Mouse (Mus musculus) gastrocnemius, postnatal 14 days (tissue): Measurements from ENCODE around the gene Tchp. TPM values are rescaled to one million over a fixed set of nuclear protein-coding genes. Genes with fewer than 3 reads are reported as not detected.

ENCODE experiments used
- DNase-seq: peaks from one replicate; pipeline ENCODE4 v3.0.0; 2021; ENCODE audit warnings: mixed read lengths
- intact Hi-C: fragments of 180-260 bp; cut with DNase I; formaldehyde crosslinking; loops from one replicate; pipeline ENCODE4 v1.15.1; 2025; ENCODE audit warnings: low total_unique reads
- long read RNA-seq, 2 experiments: library from polyadenylated mRNA; stranded (forward); transcript quantifications; one replicate each; pipeline ENCODE4 v2.0.0; 2021
- total RNA-seq, 2 experiments: library from RNA; stranded (reverse); gene quantifications; 2 replicates each; pipeline ENCODE4 v1.2.3; 2021

The Tchp gene
- total RNA-seq: 1 to 10 TPM; 3.4 to 3.5 TPM
- long read RNA-seq, experiment 1, partial matches to known transcripts: 0 of 4 reads
- long read RNA-seq, experiment 1, other reads (novel, unspliced or antisense): 1 of 4 reads
- long read RNA-seq, experiment 2, transcript Tchp-201 (13 exons, 2,882 nt): major isoform, 6 of 6 reads
- long read RNA-seq, experiment 2, partial matches to known transcripts: 0 of 6 reads
- long read RNA-seq, experiment 2, other reads (novel, unspliced or antisense): 0 of 6 reads

DNA sequence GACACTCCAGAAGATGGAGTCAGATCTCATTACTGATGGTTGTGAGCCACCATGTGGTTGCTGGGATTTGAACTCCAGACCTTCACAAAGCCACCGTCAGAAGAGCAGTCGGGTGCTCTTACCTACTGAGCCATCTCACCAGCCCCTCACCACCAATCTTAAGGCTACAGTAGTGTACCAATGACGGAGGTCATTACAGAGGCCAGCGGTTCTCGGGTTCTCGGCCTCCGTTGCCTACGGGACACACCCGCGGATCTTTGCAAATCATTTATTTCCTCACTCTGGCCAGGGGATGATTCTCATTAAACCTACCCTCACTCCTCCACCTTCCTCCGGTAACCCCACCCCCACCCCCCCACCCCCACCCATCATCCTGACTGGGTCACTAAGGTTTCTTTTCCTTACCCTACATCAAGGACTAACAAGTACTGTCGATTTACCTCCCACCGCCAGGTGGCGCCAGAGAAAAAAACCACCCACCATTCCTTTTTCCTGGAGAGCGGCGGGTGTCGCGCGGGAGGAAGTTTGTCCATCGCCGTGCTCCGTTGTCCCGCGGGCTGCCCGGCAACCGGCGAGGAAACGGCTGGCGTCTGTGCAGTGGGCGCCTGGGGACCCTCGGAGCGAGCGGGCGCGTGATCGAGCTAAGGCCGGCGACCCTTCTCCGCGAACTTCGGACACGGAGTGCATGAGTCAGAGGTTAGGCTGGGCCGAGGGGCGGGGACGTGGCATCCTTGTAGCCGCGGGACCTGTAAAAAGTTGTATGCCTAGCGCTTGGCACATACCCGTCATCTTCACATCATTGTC, at the start of gene Tchp:
Tchp (plus strand) TSS at position 496 of the 804 bp plus-strand sequence.
- peak; percentile 93 for DNase-seq
- intact Hi-C loops: no loop called here

GRCm38 (mm10) chr5:114658255-114658654, 49.3 kb upstream of the Tchp start, which contains the start of gene Trpv4:
TSS of gene Trpv4 (minus strand) at chr5:114658421.
- DNase-seq: no peak
- intact Hi-C loops: no loop called here

DNA sequence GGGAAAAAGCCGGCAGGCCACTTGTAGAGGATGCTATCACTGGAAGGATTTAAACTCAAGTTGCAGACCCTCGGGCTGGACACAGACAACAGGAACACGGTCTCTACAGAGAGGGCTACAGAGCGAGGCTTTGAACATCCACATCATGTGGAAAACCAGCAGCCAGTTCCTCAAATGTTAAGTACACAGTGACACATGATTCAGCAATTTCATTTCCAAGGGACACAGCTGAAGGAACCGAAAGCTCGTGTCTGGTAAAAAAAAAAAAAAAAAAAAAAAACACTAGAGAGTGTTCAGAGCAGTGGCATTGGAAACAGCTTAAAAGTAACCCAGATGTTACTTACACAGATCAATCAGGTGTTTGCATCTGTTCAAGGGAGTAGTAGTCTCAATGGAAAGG, 46.5 kb upstream of the Tchp start:
- intact Hi-C loops: no loop called here

GRCm38 (mm10) chr5:114664139-114664538, 43.4 kb upstream of the Tchp start:
- intact Hi-C loops: no loop called here
- no peak for DNase-seq

More for the DNA sequence above, 46.5 kb upstream of the Tchp start:
- no peak for DNase-seq

- intact Hi-C loops: no loop called here
- DNase-seq: peak; percentile 31
Observed at GRCm38 (mm10) chr5:114664750-114665149, 42.8 kb upstream of the Tchp start.

- intact Hi-C loops: loop anchor here (2.0 kb wide), 1 partner anchor 28 kb away; no protein-coding TSS in a partner anchor
- no peak for DNase-seq
Observed at GRCm38 (mm10) chr5:114666659-114667058, 40.9 kb upstream of the Tchp start.

DNA sequence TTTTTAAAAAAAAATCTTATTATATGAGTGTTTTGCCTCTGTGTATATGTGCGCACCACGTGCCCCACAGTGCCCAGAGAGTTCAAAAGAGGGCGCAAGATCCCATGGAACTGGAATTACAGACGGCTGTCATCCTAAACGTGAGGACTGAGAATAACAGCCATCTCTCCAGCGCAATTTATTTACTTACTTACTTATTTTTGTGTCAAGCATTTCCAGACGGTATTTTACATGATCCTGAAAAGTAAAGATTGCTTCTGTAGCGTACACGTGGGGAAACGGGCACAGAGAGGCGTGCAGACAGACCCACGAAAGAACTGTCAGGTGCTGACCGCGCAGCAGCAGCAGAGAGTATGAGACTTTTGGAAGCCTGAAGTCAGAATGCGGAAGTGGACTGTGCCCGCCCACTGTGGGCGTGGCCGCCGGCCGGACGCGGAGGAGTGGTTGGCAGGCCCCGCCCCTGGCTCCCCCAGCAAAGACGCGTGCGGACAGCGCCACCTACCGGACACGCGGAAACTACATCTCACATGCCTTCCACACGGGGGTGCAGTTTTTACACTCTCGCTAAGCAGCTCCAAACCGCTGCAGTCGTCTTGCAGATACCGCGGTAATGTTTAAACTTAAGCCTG, 40.2 kb upstream of the Tchp start:
- DNase-seq: peak; percentile 97
- intact Hi-C loops: loop anchor here (2.0 kb wide), 1 partner anchor 29 kb away; no protein-coding TSS in a partner anchor

DNA sequence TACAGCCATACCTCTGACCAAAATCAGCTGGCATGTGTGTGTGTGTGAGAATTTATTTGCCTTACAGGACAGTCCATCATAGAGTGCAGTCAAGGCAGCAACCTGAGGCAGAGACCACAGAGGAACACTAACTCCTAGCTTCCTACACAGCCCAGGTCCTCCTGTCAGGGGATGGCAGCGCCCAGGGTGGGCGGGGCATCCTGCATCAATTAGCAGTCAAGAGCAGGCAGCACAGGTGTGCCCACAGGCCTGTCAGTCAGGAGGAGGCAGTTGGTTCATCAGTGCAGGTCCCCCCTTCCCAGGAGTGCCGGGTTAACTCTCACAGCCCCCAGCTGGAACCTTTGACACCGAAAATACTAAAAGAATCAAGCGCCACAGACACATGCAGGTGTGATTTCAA, 38.5 kb upstream of the Tchp start:
- no peak for DNase-seq
- intact Hi-C loops: no loop called here

- no peak for DNase-seq
- intact Hi-C loops: no loop called here
Observed at GRCm38 (mm10) chr5:114673114-114673513, 34.4 kb upstream of the Tchp start.

GRCm38 (mm10) chr5:114674594-114674993, 33.0 kb upstream of the Tchp start:
- intact Hi-C loops: no loop called here
- no peak for DNase-seq

GRCm38 (mm10) chr5:114679841-114680591, 27.5 kb upstream of the Tchp start:
- DNase-seq: no peak

DNA sequence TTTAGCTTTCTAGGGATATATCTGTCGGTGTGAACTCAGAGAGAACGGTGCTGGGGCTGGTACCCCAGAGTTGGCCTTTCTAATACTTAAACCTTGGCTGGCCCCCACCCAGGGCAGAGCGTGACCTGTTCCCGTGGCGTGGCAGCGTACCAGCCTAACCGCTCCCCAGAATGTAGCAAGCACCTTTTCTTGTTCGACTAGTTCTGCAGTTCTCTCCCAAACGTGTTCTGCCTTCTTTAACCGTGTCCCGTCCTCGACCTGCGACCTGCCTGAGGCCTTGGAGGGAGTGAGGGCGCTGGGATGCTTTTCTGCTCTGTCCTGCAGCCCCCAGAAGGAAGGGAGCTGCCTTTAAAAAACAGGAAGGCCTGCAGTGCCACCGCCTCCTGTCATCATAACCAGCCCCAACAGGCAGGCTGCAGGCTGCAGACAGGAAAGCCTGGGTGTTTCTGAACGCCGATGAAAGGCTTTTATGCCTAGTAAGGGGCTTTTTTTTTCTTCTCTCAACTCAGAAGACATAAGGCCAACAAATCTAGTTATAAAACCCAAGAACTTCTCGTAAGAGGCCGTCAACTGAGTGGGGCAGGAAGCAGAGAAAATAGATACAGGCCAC, 26.8 kb upstream of the Tchp start:
- DNase-seq: no peak

More at GRCm38 (mm10) chr5:114679841-114680591, 27.5 kb upstream of the Tchp start:
- intact Hi-C loops: no loop called here

DNA sequence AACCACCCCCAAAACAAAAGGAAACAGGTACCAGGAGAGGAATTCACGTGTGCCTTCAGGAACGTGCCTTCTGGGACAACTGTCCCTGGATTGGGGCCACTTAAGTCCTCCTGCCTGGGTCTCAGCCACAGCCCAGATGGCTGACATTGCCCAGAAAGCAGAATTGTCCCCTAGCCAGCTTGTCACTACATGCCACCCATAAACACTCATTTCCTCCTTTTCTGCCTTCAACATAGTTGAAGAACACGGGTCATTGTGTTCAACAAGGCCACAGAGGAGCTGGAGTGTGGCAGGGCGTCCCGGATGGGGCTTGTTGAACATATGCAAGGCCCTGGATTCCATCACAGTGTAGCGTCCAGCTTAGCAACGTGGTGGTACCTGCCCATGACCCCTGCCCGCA, 25.8 kb upstream of the Tchp start:
- intact Hi-C loops: no loop called here
- DNase-seq: no peak

More for the DNA sequence above, 26.8 kb upstream of the Tchp start:
- intact Hi-C loops: no loop called here

GRCm38 (mm10) chr5:114685986-114686385, 21.6 kb upstream of the Tchp start:
- intact Hi-C loops: no loop called here
- no peak for DNase-seq

DNA sequence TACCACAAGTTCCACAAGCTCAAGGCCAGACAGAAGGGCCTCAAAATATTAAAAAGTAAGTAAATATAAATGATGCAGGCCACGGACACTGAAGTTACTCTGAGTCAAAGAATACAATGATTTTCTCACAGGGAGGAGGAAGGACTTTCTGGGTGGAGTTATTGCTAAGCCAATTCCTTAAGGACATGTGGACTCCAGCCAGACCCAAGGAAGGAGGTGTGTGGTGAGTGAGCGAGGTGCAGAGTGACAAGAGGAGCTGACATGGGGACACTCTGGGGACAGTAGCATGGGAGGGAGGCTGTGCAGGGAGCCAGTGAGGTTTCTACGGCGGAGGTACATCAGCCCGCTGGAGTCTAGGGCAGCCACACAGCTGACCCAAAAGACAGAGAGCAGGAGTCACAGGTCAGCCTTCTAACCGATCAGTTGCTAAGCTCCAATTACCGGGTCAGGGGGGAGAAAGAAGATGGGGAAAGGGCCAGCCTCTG, 20.8 kb upstream of the Tchp start:
- intact Hi-C loops: no loop called here
- DNase-seq: no peak

- no peak for DNase-seq
- intact Hi-C loops: no loop called here
Observed at GRCm38 (mm10) chr5:114687901-114688300, 19.7 kb upstream of the Tchp start.

- intact Hi-C loops: no loop called here
- DNase-seq: no peak
Observed at GRCm38 (mm10) chr5:114688703-114689102, 18.9 kb upstream of the Tchp start.

GRCm38 (mm10) chr5:114689700-114690366, 17.7 kb upstream of the Tchp start:
- intact Hi-C loops: no loop called here
- DNase-seq: no peak
